Mouse (Mus musculus) megakaryocyte, adult 5-6 weeks (primary cell): ENCODE measurements around the gene Macf1. TPM values are rescaled to one million over a fixed set of nuclear protein-coding genes. Genes with fewer than 3 reads are reported as not detected.

Source experiments
- ATAC-seq: 2 replicates; pipeline ENCODE4 v1.8.0; 2016; ENCODE audit warnings: mild to moderate bottlenecking, inconsistent platforms; ENCODE audit not compliant: poor library complexity, severe bottlenecking
- total RNA-seq, 2 experiments: library from RNA; stranded (forward) in 1 of 2; stranded (reverse) in 1 of 2; fragments of 153-499, 151-499 nt in 1 of 2; fragments of 221-1000, 200-1000 nt in 1 of 2; gene quantifications; 2 replicates each; pipeline versions ENCODE4 v1.2.3 to v1.2.4; 2015 to 2017

Gene Macf1
- total RNA-seq, 2 experiments from 2014 or later, result 137 to 192 TPM

GRCm38 (mm10) chr4:123605309-123605708 is 78.9 kb downstream of the Macf1 start:
- ATAC-seq, result no peak

DNA sequence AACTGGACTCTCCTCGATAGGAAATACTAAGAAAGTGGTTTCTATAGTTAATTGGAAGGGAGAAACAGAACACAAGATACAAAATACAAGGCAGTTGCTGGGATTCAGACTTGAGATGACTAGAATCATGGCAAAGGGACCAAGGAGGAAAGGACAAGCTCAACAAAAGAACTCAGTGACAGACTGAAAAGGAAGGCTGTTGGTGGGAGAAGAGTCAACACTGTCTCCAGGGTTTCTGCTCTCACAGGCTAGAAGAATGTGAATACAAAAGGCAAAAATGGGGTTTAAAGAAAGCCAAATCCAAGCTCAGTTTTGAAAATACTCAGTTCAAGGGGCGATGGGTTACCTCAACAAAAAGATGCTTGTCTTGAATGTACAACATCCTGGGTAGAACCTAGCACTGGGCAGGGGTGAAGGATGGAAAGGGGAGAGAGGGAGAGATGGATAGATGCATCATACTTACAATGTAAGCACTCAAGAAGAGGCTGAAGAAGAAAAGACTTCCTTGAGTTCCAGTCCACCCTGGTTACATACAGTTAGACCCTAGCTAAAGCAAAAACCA is 81.4 kb downstream of the Macf1 start:
- no peak for ATAC-seq

- ATAC-seq, result no peak
Measured at GRCm38 (mm10) chr4:123601036-123601435, 83.1 kb downstream of the Macf1 start.

DNA sequence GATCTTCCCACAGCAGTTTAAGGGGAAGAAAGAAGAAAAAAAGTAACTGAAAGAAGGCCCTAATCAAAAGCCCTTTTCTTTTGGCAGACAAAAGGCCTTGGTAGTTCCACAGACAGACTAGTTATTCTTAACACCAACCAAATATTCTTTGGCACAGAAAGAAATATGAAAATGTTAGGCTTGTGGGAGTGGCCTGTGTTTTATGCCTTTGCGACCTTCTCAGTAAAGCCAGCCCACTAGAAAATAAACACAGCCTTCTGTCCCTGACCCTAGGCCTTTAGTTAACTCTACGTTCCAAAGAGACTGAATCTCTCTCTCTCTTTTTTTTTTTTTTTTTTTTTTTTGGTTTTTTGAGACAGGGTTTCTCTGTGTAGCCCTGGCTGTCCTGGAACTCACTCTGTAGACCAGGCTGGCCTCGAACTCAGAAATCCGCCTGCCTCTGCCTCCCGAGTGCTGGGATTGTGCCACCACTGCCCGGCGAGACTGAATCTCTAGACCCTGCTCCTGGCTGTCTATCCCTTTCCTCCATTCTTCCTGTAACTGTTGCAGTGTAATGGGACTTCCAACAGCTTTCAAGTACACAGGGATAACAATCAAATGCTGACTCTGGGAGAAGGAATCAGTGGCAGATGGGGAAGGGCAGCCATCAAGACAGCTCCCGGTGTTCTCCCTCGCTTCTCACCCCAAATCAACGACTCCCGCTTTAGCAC is 85.5 kb downstream of the Macf1 start:
- no peak for ATAC-seq

DNA sequence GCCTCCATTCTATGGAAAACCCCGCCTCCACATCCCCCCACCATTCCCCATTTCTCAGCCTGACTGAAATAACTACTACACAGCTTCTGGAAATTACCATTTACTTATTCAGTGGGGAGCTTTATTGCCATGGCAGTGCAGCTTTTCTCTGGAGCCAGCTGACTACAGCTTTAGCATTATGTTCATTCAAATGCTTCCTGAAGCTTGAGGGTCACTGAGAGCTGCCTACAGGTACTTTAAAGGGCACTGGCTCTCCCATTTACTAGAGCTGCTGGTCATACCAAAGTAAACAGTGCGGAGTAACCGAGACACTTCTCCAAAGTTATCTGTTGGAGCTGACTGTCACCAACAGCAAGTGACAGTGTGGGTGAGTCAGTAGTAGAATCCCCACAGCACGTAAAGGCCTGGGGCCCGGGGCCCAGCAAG is 89.8 kb downstream of the Macf1 start:
- no peak for ATAC-seq

DNA sequence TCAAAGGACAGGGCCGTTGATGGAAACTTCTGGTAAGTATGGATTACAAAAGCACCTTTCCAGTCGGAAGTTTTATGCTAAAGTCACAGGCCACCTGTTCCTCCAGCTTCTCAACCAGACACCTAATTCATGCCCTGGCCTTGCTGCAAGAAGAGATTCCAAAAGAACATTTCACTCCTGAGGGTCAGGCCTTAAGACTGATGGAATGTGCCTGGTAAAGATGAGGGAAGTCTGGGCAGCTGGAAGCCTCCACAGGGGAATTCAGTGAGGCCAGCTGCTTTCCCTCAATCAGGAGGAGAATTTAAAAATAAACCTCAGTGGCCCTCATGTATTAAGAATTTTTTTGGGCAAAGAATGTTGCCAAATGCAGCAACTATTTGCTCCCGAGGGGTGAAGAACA is 90.5 kb downstream of the Macf1 start:
- ATAC-seq, result no peak

DNA sequence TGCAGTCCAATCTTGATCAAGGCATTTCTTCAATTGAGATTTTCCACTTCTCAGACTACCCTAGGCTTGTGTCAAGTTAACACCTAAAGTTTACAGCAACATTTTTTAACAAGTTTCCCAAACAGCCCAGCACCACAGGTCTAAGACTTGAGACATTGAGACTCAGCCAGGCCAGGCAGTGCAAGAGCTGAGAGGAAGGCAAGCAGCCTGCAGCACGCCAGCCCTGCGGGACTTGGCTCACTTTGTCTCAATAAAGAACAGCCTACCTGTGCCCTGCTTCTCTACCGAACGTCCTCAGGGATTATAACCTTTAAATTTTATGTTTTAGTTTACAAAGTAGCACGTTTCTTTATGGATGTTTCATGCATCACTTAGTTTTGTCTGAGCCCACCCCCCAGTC is 92.1 kb downstream of the Macf1 start:
- no peak for ATAC-seq

DNA sequence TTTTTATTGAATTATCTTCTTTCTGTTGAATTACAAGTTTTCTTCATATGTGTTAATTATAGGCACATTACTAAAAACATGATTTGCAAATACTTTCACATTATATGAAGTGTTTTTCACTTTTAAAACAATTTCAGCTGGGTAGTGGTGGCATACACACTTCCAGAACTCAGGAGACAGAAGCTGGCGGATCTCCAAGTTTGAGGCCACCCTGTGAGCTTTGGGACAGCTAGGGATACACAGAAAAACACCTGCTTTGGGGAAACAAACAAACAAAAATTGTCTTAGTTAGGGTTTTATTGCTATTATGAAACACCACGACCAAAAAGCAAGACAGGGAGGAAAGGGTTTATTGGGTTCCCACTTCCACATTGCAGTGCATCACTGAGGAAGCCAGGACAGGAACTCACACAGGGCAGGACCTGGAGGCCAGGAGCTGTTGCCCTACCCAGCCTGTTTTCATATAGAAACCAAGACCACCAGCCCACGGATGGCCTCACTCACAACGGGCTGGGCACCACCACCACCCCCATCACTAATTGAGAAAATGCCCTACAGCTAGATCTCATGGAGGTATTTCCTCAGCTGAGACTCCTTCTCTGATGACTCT is 93.0 kb downstream of the Macf1 start:
- ATAC-seq, result no peak

GRCm38 (mm10) chr4:123589496-123589895 is 94.7 kb downstream of the Macf1 start:
- ATAC-seq, result no peak

GRCm38 (mm10) chr4:123588353-123589301 is 95.5 kb downstream of the Macf1 start:
- peak; percentile 34; the same call in 1 of the 2 replicates for ATAC-seq

GRCm38 (mm10) chr4:123587616-123588015 is 96.5 kb downstream of the Macf1 start:
- ATAC-seq, result no peak

DNA sequence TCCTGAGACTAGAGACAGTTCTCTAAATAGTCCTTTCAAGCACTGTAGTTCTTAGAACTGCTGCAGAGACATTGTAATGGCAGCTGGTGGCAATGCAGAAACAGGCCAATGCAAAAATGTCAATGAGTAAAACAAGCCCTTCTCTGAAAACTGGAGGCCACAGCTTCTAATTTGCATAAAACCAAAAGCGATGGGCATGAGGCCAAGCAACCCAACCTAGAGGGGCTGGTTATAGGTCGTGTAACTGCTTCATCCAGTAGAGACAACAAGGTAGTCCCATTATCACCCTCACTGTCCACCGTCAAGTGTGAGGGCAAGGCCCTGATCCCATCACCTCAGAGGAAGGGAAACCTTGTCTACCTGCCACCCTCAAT is 99.5 kb downstream of the Macf1 start:
- no peak for ATAC-seq

- ATAC-seq, result peak; percentile 83
Measured at GRCm38 (mm10) chr4:123584084-123584719, 100.0 kb downstream of the Macf1 start.

GRCm38 (mm10) chr4:123577469-123578088 is 106.6 kb downstream of the Macf1 start:
- ATAC-seq, result peak; percentile 55

DNA sequence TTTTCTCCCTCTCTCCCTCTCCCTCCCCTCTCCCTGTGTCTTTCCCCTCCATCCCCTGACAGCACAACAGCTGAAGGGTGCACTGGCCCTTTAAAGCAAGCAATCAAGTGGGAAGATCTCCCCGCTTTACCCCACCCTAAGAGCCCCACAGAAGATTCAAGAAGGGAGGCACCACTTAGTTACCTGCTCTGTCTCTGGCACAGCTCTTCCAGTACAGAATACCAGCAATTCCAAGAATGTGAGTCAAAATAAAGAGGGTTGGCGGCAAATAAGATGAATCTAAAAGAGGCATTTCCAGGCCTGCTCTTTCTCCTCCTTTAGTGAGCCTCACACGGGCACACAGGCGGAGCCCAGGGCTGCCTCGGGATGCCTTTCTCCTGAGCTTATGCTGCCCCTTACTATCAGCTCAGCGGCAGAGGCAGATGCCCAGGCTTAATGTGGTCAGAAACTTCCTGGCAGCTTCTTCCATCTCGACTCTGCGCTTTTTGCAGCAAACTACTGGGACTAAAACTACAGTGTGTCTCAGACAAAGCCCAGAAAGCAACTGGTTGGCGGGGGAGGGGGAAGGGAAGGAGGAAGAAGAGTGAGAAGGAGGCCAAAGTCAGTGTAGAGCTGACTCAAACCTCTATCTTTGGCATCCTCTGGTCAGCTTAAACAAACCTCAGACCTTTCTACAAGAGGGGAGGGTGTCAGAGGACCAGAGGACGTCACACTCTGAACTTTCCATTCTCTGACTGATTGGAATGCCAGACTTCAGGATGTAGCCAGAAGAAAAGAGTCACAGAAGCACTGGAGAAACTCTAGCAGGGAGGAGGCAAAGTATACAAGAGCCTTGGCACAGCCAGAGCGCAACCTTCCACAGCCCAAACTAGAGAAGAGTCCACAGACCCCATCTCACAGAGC is 111.5 kb downstream of the Macf1 start:
- ATAC-seq, result peak; percentile 48

GRCm38 (mm10) chr4:123571869-123572268 is 112.3 kb downstream of the Macf1 start:
- ATAC-seq, result peak; percentile 92

- no peak for ATAC-seq
Measured at GRCm38 (mm10) chr4:123565291-123565861, 118.8 kb downstream of the Macf1 start.

DNA sequence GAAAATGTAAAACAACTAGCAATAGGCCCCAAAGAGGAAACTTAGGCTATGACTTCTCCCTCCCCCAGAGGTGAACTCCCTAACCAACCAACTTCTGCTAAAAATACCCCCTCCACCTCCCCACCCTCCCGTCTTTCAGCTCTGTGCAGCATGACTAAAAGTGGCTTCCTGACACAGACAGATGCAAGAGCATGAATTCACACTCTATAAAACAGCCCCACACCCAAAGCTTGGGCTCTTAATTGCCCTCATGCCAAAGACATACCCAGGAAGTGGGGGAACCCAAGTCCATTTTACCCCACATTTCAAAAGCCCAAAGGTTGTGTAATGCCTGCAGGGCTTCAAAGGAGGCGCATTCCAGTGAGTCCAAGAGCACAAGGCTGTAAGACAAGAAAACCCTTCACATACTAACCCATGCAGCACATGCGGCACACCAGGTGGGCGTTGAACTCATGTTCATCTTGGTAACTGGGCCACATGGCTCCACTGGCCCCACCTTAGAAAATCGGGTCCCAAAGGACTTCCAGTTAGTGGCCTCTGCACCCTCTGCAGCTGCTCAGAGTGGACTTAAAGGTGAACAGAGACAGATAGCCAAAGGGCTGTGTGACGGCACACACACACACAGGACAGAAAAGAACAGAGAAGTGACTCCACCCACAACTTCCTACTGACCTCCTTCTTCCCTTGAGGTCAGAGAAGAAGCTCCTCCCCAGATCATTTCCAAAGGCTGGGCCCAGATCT is 119.9 kb downstream of the Macf1 start:
- ATAC-seq, result peak; percentile 86
